Mouse (Mus musculus) stomach, postnatal 0 days (tissue): ENCODE results near the gene Gad1.

Source experiments
- CTCF ChIP-seq: IDR thresholded peaks from 2 replicates; pipeline ENCODE4 v1.5.1; 2016; ENCODE audit warnings: antibody characterized with exemption, low read depth, mild to moderate bottlenecking, moderate library complexity
- EP300 ChIP-seq: optimal IDR thresholded peaks from 2 replicates; pipeline ENCODE3; 2016; ENCODE audit warnings: antibody characterized with exemption

DNA sequence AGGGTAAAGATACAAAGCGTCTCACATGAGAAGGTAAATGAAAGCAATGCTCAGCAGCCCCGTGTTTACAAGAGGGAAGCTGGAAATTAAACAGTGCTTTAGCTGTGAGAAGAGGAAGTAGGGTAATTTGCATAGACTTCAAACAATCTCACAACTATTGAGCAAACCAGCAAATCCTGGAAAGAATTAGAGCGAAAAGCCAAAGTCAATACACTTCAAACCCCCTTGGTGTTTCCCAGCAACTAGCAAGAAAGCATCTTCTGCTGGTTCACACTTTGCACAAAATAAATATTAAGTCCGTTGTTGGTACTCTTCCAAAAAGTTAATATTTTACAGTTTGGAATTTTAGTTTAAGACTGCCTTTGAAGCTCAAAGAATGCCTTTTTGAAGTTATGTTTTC, 47.0 kb upstream of the Gad1 start:
- TF ChIP-seq CTCF (no peak), EP300 (no peak)
